Mouse (Mus musculus) lung, postnatal 0 days (tissue): Measurements from ENCODE around the gene Ppil4.

ENCODE experiments used
- CTCF ChIP-seq: IDR thresholded peaks from 2 replicates; pipeline ENCODE4 v1.5.1; 2016; ENCODE audit warnings: antibody characterized with exemption, mild to moderate bottlenecking
- EP300 ChIP-seq: IDR thresholded peaks from 2 replicates; pipeline ENCODE4 v1.6.1; 2016; ENCODE audit warnings: antibody characterized with exemption, mild to moderate bottlenecking, control low read depth

DNA sequence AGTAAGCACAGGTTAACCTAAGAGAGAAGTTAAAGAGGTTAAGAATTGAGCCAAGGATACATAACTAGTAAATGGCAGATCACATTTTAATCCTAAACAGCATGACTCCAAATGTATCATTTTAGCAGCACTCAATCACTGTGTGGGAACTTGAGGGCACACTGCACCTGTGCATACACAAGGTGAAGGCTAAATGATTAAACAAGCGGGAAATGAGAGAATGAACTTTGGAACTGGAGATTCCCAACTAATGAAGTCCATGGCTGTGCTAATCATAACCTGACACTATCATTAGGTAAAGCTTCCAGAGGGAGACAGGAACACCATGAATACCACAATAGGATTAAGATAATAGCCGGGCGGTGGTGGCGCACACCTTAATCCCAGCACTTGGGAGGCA, 20.3 kb upstream of the Ppil4 start:
- TF ChIP-seq CTCF (no peak), EP300 (no peak)
